Mouse (Mus musculus): ENCODE results near the gene Odf4. TPM values are rescaled to one million over a fixed set of nuclear protein-coding genes. Genes with fewer than 3 reads are reported as not detected.
"Not testable (repeated sequence)": the region's sequence is repeated elsewhere in the genome, so short reads cannot be mapped to it uniquely, and the experiment has no call there.

Odf4 gene
- total RNA-seq, 2 experiments from 2014 or later: not detected

GRCm38 (mm10) chr11:68953903-68954302 lies 27.0 kb upstream of the Odf4 start:
- DNase-seq: no peak
- intact Hi-C loops (cut with DNase I; ENCODE audit: low total_unique reads): no loop called here

- DNase-seq: no peak
- intact Hi-C loops (cut with DNase I; ENCODE audit: low total_unique reads): no loop called here
Measured at GRCm38 (mm10) chr11:68947542-68947993, 20.7 kb upstream of the Odf4 start.

GRCm38 (mm10) chr11:68946806-68947440 lies 20.0 kb upstream of the Odf4 start:
- no peak for DNase-seq
- intact Hi-C loops (cut with DNase I; ENCODE audit: low total_unique reads): no loop called here

DNA sequence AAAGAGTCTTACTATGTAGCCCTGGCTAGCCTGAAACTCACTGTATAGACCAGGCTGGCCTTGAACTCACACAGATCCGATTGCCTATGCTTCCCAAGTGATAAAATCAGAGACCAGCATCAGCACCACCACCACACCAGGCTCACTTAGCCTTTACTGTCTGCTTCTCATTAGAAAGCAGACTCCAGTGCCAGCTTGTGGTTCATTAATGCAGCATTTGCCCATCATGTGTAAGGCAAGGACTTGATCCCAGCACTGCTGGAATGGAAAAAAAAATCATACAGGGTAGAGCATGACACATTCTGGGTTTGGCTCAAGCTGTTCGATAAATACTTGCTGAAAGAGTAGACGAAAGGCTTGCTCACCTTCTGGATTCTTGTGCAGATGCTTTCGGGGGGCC lies 19.1 kb upstream of the Odf4 start:
- intact Hi-C loops (cut with DNase I; ENCODE audit: low total_unique reads): no loop called here
- DNase-seq: no peak

DNA sequence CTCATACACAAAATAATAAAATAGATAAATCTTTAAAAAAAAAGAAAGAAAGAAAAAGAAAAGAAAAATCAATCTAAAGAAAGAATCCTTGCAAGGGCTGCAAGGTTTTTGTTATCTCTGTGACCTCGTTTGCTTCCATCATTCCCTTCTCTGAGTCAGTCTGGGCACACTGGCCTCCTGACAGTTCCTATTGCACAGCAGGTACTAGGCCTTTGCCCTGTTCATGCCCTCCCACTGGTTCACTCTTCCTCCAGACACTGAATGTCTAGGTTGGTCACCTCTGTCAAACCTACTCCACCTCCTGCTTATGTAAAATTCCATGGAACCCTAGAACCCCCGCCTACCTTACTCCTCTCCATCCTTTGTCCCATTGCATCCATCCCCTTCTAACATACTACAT lies 18.4 kb upstream of the Odf4 start:
- DNase-seq: no peak
- intact Hi-C loops (cut with DNase I; ENCODE audit: low total_unique reads): no loop called here

DNA sequence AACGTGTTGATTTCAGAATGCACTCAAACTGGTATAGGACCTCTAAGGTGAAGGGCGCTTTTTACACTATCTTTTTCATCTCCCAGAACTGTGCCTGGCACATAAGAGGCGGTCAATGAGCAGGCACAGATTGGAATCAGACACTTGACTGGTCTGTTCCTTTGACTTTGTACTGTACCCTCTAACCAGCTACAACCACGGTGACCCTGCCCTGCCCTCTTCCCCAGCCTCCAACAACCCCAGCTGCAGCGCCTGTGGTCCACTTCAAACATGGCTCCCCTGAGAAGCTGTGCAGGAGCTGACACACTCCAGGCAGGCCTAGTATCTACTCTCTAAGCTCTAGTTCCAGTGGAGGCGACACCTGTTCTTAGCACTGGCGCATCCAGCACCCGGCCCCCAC lies 15.8 kb upstream of the Odf4 start:
- intact Hi-C loops (cut with DNase I; ENCODE audit: low total_unique reads): loop anchor here (5.0 kb wide), 1 partner anchor 35 kb away; no protein-coding TSS in a partner anchor
- DNase-seq: no peak

- intact Hi-C loops (cut with DNase I; ENCODE audit: low total_unique reads): loop anchor here (5.0 kb wide), 1 partner anchor 33 kb away; no protein-coding TSS in a partner anchor
- DNase-seq: no peak
Measured at GRCm38 (mm10) chr11:68940516-68940915, 13.6 kb upstream of the Odf4 start.

DNA sequence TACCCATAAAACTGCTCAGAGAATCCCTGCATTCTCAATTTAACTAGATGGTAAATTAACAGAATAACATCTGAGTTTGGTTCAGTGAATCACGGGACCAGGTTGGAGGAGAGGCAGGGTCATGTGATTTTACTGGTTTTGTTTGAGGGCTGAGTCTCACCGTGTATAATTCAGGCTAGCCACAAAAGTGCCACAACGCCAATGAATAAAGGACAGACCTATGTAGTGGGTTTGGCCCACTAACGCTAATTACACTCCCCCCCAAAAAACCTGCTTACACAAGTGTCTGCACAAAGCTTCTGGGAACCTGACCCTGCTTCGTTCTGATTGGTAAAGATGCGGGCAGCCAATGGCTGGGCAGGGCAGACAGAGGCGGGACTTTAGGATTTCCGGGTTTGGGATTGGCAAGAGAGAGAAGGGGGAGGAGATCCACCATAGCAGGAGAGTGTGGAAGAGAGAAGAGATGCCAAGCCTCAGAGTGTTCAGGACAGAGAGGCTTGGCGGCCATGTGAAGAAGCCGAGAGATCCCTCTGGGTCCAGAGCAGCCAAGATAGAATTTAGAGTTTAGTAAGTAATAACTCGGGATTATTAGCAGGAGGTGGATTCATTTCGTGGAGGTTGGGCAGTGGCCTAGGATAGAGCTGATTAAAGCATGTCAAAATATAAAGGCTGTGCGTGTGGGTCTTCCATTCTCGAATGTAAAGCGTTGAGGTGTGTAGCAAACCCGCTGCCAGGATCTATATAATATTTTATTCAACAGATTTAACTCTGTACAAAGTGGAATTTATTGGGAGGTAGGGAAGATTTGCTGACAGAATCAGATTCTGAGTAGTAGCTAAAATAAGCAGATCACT lies 12.8 kb upstream of the Odf4 start:
- intact Hi-C loops (cut with DNase I; ENCODE audit: low total_unique reads): loop anchor here (5.0 kb wide), 1 partner anchor 32 kb away; no protein-coding TSS in a partner anchor
- DNase-seq: peak; percentile 83

DNA sequence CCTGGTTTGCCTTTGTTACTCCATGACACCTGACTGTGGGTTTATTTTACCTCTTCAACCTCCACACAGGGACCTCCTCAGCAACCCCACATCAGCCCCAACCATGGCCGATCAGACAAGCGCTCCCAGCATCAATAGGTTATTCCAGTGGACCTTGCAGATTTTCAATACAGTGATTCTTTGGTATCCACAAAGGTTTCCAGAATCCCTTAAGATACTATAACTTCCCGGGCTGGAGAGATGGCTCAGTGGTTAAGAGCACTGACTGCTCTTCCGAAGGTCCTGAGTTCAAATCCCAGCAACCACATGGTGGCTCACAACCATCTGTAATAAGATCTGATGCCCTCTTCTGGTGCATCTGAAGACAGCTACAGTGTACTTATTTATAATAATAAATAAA lies 10.1 kb upstream of the Odf4 start:
- DNase-seq; intact Hi-C loops (cut with DNase I; ENCODE audit: low total_unique reads): not testable (repeated sequence)

- no peak for DNase-seq
- intact Hi-C loops (cut with DNase I; ENCODE audit: low total_unique reads): no loop called here
Measured at GRCm38 (mm10) chr11:68933885-68934507, 7.1 kb upstream of the Odf4 start.

DNA sequence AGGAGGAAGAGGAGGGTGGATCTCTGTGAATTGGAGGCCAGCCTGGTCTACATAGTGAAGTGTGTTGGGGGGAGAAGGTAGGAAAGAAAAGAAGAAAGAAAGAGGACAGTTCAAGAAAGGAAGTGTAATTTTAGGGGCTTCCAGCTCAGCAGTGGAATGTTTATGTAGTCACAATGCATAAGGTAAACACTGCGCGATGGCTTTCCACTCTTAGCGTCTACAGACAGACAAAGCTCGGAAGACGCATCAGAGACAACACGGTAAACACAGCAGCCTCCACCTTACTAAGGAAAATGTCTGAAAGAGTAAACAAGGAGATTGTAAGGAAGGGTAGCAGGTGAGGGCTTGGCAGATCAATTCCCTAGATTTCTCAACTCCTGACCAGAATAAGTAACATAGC lies 3.1 kb upstream of the Odf4 start:
- intact Hi-C loops (cut with DNase I; ENCODE audit: low total_unique reads): no loop called here
- DNase-seq: no peak

DNA sequence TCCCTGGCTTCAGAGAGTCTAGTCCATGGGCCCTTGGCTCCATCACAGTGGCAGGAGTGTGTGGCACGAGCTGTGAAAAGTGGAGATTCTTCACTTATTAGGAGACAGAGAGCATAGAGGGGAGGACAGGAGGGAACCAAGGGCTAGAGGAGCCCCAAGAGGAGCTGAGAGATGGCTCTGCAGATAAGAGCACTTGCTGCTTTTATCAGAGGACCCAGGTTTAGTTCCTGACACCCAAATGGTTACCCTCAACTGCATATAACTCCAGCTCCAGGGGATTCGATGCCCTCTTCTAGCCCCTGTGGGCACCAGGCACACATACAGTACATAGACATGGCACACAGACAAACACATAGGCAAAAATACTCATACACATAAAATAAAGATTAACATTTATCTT lies 2.1 kb downstream of the Odf4 start:
- DNase-seq: no peak
- intact Hi-C loops (cut with DNase I; ENCODE audit: low total_unique reads): no loop called here

- intact Hi-C loops (cut with DNase I; ENCODE audit: low total_unique reads): no loop called here
- DNase-seq: no peak
Measured at GRCm38 (mm10) chr11:68923191-68923590, 3.7 kb downstream of the Odf4 start.

DNA sequence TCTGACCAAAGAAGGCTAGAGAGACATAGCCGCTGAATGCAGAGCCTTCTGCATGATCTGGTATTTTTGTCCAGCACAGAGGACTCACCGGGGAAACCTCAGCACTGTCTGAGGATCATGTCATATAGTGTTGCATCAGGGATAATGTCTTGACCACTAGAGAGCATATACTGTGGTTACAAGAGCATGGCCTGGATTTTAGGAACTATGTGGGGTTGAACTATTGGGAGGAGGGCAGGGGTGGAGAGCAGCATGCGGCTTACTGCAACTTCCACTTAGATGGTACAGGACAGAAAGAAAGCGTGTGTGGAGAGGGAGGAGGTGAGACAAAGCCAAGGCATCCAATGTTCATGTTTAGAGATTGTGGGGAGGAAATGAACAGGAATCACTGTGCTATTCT lies 12.3 kb downstream of the Odf4 start:
- no peak for DNase-seq
- intact Hi-C loops (cut with DNase I; ENCODE audit: low total_unique reads): no loop called here

- intact Hi-C loops (cut with DNase I; ENCODE audit: low total_unique reads): no loop called here
- no peak for DNase-seq
Measured at GRCm38 (mm10) chr11:68911531-68912177, 15.2 kb downstream of the Odf4 start.

DNA sequence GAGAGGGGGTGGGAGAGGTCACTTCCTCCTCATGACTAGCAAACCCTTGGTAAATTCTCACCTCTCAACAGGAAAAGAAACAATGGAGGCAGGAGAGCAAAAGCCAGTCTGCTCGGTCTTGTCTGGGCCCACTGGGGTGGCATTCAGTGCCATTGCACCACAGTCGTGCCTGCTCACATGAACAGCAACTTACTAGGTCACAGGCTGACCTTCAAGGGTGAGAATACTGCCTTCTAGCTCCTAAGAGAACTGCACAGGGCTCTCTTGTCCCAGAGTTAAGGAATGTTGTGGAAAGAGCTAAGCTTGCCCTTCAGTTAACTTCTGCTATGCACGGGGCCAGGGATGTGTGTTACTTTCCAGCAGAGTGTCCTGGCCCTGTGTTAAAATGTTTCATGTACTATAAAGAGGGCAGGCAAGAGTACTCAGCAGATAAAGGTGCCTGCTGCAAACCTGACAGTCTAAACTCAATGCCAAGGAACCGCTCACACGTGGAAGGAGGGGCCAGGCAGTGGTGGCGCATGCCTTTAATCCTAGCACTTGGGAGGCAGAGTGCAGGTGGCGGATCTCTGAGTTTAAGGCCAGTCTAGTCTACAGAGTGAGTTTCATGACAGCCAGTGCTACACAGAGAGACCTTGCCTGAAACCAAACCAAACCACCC lies 17.9 kb downstream of the Odf4 start:
- DNase-seq: no peak
- intact Hi-C loops (cut with DNase I; ENCODE audit: low total_unique reads): loop anchor here (5.0 kb wide), 2 partner anchors 33 to 73 kb away; no protein-coding TSS in a partner anchor

DNA sequence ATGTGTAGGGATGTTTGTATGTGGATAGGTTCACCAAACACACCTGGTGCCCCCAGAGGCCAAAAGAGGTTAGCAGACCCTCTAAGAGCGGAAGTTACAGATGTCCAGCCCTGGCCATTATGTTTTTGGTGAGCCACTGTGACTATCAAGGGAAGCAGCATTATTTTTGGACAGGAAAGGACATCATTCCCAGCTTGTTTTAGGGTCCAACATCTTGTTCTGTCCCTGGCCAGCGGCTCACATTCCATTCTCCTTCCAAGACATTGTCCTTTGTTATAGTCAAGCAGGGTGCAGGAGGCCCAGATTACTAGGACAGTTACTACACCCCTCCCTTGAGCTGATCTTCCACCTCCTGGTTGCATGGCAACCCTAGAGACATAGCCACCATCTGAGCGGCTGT lies 19.6 kb downstream of the Odf4 start:
- intact Hi-C loops (cut with DNase I; ENCODE audit: low total_unique reads): loop anchor here (5.0 kb wide), 2 partner anchors 35 to 75 kb away; no protein-coding TSS in a partner anchor
- no peak for DNase-seq

DNA sequence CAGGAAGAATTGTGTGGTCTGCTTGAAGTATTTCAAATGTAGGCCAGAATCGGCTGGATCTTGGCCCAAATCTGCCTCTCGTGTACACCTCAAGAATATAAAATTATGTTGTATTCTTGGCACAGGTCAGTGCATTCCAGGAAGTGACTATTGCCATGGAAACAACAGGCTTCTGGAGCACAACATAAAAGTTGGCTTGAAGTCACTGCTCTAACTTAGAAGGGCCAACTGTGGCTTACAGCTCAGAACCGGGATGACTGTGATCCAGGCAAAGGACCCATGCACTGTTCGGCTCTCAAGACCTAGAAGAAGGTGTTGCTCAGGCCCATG lies 20.5 kb downstream of the Odf4 start:
- intact Hi-C loops (cut with DNase I; ENCODE audit: low total_unique reads): loop anchor here (5.0 kb wide), 2 partner anchors 36 to 76 kb away; no protein-coding TSS in a partner anchor
- DNase-seq: no peak

Measured in gastrocnemius, postnatal 14 days (tissue).